ENCODE assay signal across 1 mouse cellular context in the genomic region with DNA sequence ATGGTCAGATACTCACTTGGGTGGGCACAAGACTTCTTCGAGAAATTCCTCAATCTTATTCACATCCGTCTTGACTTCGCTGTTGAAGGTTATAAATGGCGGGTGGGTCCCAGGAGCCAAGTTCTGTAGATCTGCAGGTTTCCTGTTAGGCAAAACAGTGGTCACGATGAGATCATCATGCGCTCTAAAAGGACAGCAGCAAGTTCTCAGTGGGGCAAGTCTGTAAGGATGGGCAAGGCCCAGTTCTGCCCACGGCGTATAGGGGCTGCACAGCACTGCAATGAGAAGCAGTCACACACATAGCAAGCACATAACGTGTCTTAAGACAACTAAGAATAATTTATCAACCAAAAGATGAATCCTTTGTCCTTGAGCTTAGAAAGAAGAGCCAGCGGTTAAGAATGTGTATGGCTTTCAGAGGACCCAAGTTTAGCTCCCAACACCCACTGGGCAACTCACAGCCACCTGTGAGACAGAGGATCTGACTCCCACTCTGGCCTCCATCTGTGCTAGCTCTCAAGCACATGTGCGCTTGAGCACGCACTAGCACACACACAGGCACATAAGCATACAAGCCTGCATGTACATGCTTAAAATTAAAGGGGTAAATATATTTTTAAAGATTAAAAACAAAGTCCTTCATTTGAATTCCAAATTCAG.
TF ChIP-seq lines count a peak whose summit lies in the region.

No protein-coding gene starts in this region.

TF ChIP-seq in CH12.LX, 34 proteins besides CTCF, POLR2A, EP300 and RAD21 (continued from another document):
- TF ChIP-seq MYC (IDR thresholded peaks at IDR 0.05; ENCODE audit: low read depth, low read length) = peak; percentile 97
- peak; percentile 67; the same call in 1 of the 2 replicates for TF ChIP-seq TBP (conservative IDR thresholded peaks at IDR 0.05; ENCODE audit: low read depth, low read length)
- TF ChIP-seq PAX5 (IDR thresholded peaks at IDR 0.05; ENCODE audit: low read length) = no peak
- TF ChIP-seq E2F4 (IDR thresholded peaks at IDR 0.05; ENCODE audit: insufficient replicate concordance, low read depth, low read length) = peak; percentile 42; the same call in 1 of the 2 replicates
- TF ChIP-seq JUN (IDR thresholded peaks at IDR 0.05; ENCODE audit: insufficient read depth, low read depth, low read length) = peak; percentile 99
- TF ChIP-seq IRF4 (IDR thresholded peaks at IDR 0.05; ENCODE audit: low read depth, low read length) = peak; percentile 87
- TF ChIP-seq ZNF384 (IDR thresholded peaks at IDR 0.05; ENCODE audit: low read depth, low read length) = no peak
- peak; percentile 75 for TF ChIP-seq BHLHE40 (IDR thresholded peaks at IDR 0.05; ENCODE audit: low read depth, low read length)
- TF ChIP-seq TCF12 (IDR thresholded peaks at IDR 0.05; ENCODE audit: low read depth, low read length) = peak; percentile 92
- TF ChIP-seq MEF2A (IDR thresholded peaks at IDR 0.05; ENCODE audit: borderline replicate concordance, low read depth, low read length) = peak; percentile 96
- TF ChIP-seq NELFE (IDR thresholded peaks at IDR 0.05; ENCODE audit: low read depth, low read length) = peak; percentile 76
- peak; percentile 69; the same call in 1 of the 2 replicates for TF ChIP-seq CHD1 (IDR thresholded peaks at IDR 0.05; ENCODE audit: low read depth, low read length)
- peak; percentile 93 for TF ChIP-seq ETS1 (conservative IDR thresholded peaks at IDR 0.05; ENCODE audit: low read depth, low read length)
- TF ChIP-seq UBTF (IDR thresholded peaks at IDR 0.05; ENCODE audit: low read depth, low read length) = no peak
- peak; percentile 95 for TF ChIP-seq SIN3A (IDR thresholded peaks at IDR 0.05; ENCODE audit: low read length)
- TF ChIP-seq RCOR1 (conservative IDR thresholded peaks at IDR 0.05; ENCODE audit: low read depth, low read length) = peak; percentile 90; the same call in 1 of the 2 replicates
- peak; percentile 61; the same call in 1 of the 2 replicates for TF ChIP-seq KAT2A (IDR thresholded peaks at IDR 0.05; ENCODE audit: insufficient replicate concordance, low read length)
- TF ChIP-seq ZMIZ1 (IDR thresholded peaks at IDR 0.05; ENCODE audit: low read depth, low read length) = peak; percentile 95
- peak; percentile 28 for TF ChIP-seq SMC3 (IDR thresholded peaks at IDR 0.05; ENCODE audit: low read depth, low read length)
- TF ChIP-seq HCFC1 (IDR thresholded peaks at IDR 0.05; ENCODE audit: low read depth, low read length) = no peak
- TF ChIP-seq MAZ (IDR thresholded peaks at IDR 0.05; ENCODE audit: low read depth, low read length) = peak; percentile 86
